Mouse (Mus musculus) ovary, postnatal 36 days (tissue): ENCODE data around the gene Sost.
A peak's percentile ranks its signal among the peaks of the same experiment; 100 is the strongest.
"Not testable (repeated sequence)": the region's sequence is repeated elsewhere in the genome, so short reads cannot be mapped to it uniquely, and the experiment has no call there.

Experiments used
- DNase-seq: peaks from one replicate; pipeline ENCODE4 v3.0.0; 2022; ENCODE audit warnings: low spot score, mixed read lengths

The Sost gene

GRCm38 (mm10) chr11:101966965-101967614 is at the start of gene Sost:
Sost (minus strand) TSS chr11:101967015.
- no peak for DNase-seq

- no peak for DNase-seq
Measured at GRCm38 (mm10) chr11:102016136-102016535, 49.3 kb upstream of the Sost start.

GRCm38 (mm10) chr11:102015472-102015871 is 48.7 kb upstream of the Sost start:
- no peak for DNase-seq

- no peak for DNase-seq
Measured at GRCm38 (mm10) chr11:102013201-102013600, 46.4 kb upstream of the Sost start.

GRCm38 (mm10) chr11:102011510-102011909 is 44.7 kb upstream of the Sost start:
- no peak for DNase-seq

GRCm38 (mm10) chr11:102010140-102010539 is 43.3 kb upstream of the Sost start:
- DNase-seq, result no peak

- DNase-seq, result no peak
Measured at GRCm38 (mm10) chr11:102008954-102009637, 42.3 kb upstream of the Sost start.

- no peak for DNase-seq
Measured at GRCm38 (mm10) chr11:102008372-102008771, 41.6 kb upstream of the Sost start.

- DNase-seq, result no peak
Measured at GRCm38 (mm10) chr11:102006688-102007087, 39.9 kb upstream of the Sost start.

GRCm38 (mm10) chr11:102006271-102006670 is 39.5 kb upstream of the Sost start:
- DNase-seq, result no peak

- no peak for DNase-seq
Measured at GRCm38 (mm10) chr11:102004251-102004650, 37.4 kb upstream of the Sost start.

GRCm38 (mm10) chr11:101999466-101999865 is 32.7 kb upstream of the Sost start:
- DNase-seq, result no peak

GRCm38 (mm10) chr11:101998258-101998657 is 31.4 kb upstream of the Sost start:
- DNase-seq, result no peak

GRCm38 (mm10) chr11:101995938-101996337 is 29.1 kb upstream of the Sost start:
- DNase-seq, result no peak

GRCm38 (mm10) chr11:101994100-101994499 is 27.3 kb upstream of the Sost start:
- DNase-seq, result no peak

GRCm38 (mm10) chr11:101992411-101992810 is 25.6 kb upstream of the Sost start:
- no peak for DNase-seq

- DNase-seq, result no peak
Measured at GRCm38 (mm10) chr11:101991813-101992212, 25.0 kb upstream of the Sost start.

GRCm38 (mm10) chr11:101990244-101990643 is 23.4 kb upstream of the Sost start:
- no peak for DNase-seq

- no peak for DNase-seq
Measured at GRCm38 (mm10) chr11:101986913-101987312, 20.1 kb upstream of the Sost start, which contains the start of gene Dusp3. Dusp3 (minus strand) TSS chr11:101987013.

- DNase-seq, result peak; percentile 84
Measured at GRCm38 (mm10) chr11:101985990-101986389, 19.2 kb upstream of the Sost start.

- DNase-seq, result not testable (repeated sequence)
Measured at GRCm38 (mm10) chr11:101985450-101985849, 18.6 kb upstream of the Sost start.

GRCm38 (mm10) chr11:101984054-101985025 is 17.5 kb upstream of the Sost start, which contains the start of gene Cfap97d1:
Cfap97d1 (plus strand) TSS chr11:101984279.
- peak; percentile 82 for DNase-seq
